Mouse (Mus musculus) G1E (cell line): ENCODE measurements around the gene Notch2.

Experiments used
- CTCF ChIP-seq: IDR thresholded peaks from 2 replicates; pipeline ENCODE4 v1.5.1; 2012; ENCODE audit warnings: low read depth, low read length, inconsistent platforms, mixed read lengths
- GATA1 ChIP-seq: IDR thresholded peaks from 2 replicates; pipeline ENCODE4 v1.6.1; 2012; ENCODE audit warnings: borderline replicate concordance, low read length, inconsistent platforms, mixed read lengths
- GATA2 ChIP-seq: IDR thresholded peaks from 2 replicates; pipeline ENCODE4 v1.6.1; 2012; ENCODE audit warnings: low read depth, low read length, inconsistent platforms, borderline replicate concordance
- TAL1 ChIP-seq: conservative IDR thresholded peaks from 2 replicates; pipeline ENCODE4 v1.6.1; 2012; ENCODE audit warnings: low read depth, low read length, inconsistent platforms, mixed read lengths

DNA sequence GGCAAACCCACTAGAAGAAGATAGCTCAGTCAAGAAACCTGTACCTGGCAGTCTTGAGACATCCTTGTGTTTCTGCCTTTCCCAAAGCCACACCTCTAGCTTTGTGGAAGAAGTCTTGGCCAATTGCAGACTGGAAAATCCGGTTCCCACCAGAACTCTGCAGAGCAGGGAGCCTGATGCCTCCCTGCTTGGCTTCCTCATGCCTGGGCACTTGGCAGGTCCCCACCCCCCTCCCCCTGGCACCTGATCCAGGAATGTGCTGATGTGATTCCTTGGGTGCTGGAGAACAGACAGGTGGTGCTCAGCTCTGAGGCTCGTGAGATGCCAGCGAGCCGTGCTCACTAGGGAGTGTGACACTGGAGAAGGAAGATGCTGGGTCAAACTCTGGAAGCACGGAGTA, 85.3 kb downstream of the Notch2 start:
- no peak for TF ChIP-seq CTCF
- no peak for TF ChIP-seq GATA2
- no peak for TF ChIP-seq TAL1
- TF ChIP-seq GATA1, result no peak
